Mouse (Mus musculus) adrenal gland, postnatal 14 days (tissue): Measurements from ENCODE around the gene Zfp385c. TPM values are rescaled to one million over a fixed set of nuclear protein-coding genes. Genes with fewer than 3 reads are reported as not detected.
"Not testable (repeated sequence)": the region's sequence is repeated elsewhere in the genome, so short reads cannot be mapped to it uniquely, and the experiment has no call there.

Experiments used
- DNase-seq: peaks from one replicate; pipeline ENCODE4 v3.0.0; 2021; ENCODE audit warnings: mixed read lengths
- total RNA-seq: library from RNA; stranded (reverse); gene quantifications from 2 replicates; pipeline ENCODE4 v1.2.3, GENCODE M21; 2021

Zfp385c gene
- total RNA-seq, 1 experiment from 2014 or later: not detected

DNA sequence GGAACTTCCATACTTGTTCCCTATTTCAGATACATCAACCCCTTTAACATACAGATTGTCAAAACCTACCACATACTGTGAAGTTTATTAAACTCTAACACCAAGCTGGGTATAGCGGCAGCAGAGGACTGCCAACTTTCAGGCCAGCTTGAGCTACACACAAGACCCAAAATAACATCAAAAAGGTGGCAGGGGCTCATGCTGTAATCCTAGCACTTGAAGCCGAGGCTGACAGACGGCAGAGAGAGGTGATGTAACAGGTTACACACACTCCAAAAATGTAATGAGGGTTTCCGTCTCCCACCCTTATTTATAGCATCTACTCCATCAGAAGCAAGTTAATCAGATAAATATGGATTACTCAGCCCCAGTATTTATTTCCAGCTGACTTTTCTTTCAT is 96.7 kb downstream of the Zfp385c start:
- no peak for DNase-seq

DNA sequence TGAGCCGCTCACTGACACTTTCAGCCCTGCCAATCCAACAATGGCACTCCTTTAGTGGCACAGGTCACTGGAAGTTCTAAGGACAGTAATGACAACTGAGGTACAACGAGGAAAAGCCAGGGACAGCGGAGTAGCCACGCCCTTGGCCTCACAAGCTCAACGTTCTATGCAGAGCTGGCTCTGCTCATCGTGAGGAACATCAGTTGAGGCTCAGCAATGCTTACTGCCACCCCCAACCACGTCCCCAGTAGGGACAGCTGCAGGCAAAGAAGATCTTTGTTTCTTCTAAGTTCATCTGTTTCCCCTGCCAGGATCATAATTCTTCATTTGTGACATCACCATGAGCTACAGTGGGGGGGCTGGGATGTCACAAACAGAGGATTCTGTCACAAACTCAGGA is 97.6 kb downstream of the Zfp385c start:
- DNase-seq: no peak

DNA sequence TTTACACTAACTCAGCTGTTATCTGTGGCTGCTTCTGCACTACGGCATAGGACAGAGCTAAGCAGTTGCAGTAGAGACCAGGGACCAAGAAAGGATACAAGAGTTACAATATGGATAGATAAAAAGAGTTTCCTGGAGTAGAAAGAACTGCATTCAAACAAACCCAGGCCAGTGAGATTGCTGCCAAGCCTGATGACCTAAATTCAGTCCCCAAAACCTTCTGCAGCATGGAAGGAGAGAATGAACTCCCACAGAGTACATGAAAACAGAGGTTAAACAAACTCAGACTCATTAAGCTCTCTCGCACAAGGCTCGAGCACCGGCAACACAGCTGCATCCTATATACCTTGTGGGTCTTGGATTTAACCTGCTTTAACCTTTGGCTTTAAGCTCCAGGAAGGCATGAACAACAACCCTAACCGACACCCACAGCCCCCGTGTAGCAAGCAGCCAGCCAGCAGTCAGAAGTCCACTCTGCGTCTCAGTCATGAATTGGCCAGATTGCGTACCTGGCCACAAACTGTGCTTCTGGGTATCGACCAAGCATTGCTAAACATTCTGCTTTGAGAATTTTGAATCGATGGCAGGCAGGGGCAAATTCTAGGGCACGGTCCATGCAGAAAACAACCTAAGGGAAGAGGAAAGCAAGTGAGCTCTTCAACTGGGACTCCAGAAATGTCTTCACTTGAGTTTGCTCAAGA is 99.8 kb downstream of the Zfp385c start:
- no peak for DNase-seq

DNA sequence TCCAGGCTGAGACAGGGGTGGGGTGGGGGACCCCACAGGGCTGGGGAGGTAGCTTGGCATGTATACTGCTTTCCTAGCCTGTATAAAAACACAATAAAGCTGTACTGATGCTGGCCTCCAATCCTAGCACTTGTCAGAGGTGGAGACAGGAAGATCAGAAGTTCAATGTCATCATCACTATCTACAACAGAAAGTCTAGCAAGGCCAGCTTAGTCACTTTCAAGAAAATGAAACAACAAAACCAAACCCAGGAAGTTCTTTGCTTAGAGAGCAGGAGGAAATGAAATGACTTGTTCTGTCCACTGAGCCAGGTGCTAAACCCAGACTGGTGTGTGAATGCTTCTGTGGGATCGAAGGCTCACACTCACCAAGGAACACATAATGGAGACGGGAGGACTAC is 103.8 kb downstream of the Zfp385c start:
- DNase-seq: no peak

DNA sequence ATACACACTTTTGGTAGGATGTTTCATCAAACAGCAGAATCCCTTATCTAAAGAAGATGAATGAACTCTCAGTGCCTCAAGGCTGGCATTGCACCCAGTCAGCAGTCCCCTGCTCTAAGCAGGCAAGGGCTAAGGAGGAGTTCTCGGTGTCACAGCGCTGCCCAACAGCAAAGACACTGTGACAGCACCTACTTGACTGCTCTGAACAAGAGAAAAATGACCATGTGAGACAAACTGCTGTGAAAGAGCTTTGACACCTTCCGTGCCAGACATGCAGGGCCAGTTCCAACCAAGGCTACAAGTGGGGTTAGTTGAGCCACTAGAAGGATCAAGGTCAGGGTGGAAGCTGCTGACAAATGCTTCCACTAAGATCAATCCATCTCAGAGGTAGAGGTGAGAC is 107.1 kb downstream of the Zfp385c start:
- DNase-seq: no peak

DNA sequence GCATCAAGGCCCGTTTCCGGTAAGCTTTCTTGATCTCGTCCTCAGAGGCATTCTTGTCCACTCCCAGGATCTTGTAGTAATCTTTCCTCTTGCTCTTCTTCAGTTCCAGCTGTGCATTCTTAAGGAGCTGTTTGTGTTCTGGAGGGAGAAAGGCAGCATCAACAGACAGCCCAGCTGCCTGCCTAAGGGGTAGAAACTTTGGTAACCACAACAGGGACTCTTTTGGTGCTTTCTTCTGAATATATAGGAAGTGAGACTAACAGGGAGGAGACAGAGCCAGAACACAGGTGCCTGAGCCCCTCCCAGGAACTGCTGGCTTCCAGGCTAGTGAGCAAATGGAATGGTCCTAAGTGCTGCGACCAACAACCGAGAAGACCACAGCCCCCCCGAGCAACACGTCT is 107.7 kb downstream of the Zfp385c start:
- DNase-seq: no peak

DNA sequence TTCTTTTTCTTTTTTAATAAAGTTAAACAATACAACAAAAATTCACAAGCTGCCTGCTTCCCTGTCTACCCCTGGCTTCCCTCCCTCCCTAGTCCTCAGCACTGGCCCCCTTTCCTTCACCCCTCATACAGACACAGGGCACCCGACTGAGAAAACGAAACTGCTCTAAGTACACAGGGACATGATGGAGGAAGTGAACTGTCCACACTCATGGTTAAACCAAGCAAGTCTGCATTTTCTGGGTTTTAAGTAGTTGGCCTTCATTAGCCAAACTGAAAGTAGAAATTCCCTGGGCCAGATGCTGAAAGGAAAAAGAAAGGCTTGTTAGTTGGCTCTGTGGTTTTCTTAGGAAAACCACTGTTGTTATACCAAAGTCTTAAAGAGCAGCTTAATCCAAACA is 109.4 kb downstream of the Zfp385c start:
- no peak for DNase-seq

DNA sequence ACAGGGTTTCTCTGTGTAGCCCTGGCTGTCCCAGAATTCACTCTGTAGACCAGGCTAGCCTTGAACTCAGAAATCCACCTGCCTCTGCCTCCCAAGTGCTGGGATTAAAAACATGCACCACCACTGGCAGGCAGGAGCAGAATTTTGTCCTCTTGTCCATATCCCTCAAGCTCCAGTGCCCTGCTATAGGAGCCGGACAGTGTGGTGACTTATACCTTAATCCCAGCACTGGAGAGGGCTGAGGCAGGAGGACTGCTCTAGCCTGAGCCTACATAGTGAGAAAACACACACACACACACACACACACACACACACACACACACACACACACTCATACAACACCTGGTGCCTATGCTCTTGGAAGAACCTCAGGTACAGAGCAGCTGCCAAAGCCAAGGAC is 109.8 kb downstream of the Zfp385c start:
- not testable (repeated sequence) for DNase-seq

DNA sequence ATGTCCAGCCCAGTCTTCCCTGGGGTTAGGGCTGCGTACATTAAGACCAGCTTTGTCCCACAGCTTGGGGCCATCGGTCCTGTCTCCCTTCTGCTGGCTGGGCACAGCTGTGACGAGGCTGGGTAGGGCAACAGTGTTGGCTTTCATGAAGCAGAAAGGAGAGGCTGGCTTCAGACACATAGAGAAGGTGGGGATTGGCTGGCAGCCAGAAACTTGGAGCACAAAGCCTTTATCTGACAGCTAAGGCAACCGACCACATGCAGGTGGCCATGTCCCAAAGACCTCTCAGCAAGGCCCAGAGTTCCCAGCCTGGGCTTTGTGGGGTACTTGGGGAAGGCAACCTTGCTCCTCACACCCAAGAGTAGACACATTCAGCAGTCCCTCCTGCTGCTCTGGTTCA is 110.5 kb downstream of the Zfp385c start:
- DNase-seq: peak; percentile 69

DNA sequence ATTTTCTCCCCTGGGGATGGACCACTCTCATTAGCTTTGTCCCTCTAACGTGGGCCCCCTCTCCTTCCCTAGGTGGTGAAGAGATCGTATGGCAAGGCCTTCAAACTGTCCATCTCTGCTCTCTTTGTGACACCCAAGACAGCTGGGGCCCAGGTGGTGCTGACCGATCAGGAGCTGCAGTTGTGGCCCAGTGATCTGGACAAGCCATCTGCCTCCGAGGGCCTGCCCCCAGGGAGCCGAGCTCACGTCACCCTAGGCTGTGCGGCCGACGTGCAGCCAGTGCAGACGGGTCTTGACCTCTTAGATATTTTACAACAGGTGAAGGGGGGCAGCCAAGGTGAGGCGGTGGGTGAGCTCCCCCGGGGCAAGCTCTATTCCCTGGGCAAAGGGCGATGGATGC is 112.0 kb downstream of the Zfp385c start:
- DNase-seq: no peak

DNA sequence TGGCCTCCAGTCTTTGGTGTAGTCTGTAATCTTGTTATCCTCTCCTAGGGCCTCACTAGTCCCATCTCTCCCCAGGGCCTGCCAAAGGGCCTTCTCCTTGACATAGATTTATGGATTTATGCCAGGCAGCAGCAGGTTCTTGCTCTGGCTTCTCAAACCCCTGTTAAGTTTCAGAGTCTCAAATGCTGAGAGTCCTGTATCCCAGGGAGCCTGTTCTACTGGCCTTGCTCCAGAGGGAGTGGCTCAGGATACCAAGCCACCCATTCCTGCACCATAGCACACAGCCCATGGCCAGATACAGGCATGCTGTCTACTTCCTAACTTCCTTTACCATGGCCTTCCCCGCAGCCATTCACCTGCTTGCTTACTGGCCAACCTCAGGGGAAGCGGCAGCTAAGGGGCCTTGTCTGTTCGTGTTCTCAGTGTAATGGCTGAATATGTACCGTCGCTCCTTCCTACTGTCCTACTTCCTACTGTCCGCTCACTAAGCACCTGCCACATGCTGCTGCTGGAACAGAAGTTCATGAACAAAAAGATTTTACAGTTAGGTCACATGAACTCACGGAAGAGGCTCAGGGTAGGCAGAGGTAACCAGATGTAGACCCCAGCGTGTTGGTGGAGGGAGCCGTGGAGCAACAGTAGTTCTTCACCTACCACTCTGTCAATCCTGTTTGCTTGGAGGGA is 113.0 kb downstream of the Zfp385c start:
- no peak for DNase-seq

DNA sequence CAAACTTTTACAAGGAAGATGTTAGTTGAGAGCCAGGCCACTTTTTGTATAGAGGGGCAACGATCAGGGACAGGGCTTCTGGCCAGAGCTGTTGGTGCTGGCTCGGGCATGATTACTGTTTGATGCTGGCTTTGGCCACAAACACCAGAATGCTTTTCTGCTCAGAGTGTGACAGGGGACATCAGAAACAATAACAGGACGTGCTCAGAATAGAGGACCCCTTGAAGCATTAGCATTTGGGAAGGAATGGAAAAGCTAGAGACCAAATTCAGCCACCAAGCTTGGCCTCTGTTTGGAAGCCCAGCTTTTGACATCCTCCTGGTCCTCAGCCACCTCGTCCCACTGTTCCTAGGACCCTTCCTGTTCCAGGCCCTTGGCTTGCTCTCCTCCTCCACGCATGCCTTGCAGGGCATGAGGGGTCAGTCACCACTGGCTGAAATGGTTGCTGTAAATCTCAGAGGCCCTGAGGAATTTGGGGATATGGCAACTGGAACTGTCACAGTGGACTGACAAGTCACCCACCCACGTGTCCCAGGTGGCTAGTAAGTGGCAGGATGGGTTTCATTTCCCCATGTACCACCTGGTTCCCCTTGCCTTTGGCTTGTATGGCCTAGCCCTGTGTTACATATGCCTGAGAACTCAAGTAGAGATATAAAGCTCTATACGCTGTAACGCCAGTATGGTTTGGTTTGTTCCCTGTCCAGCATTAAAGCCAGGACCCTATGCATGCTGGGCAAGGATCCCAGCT is 114.2 kb downstream of the Zfp385c start:
- DNase-seq: no peak

Other genes starting within 250 kb of the Zfp385c start
- 42.9 and 44.2 TPM in 2 replicates for gene Klhl11, start 219.7 kb downstream of the Zfp385c start, total RNA-seq
- 805 and 809 TPM in 2 replicates for gene Acly, start 164.5 kb downstream of the Zfp385c start, total RNA-seq
- 1.3 TPM in 2 replicates for gene Ttc25, start 146.8 kb downstream of the Zfp385c start, total RNA-seq
- 35.5 and 38.4 TPM in 2 replicates for gene Cnp, start 117.6 kb downstream of the Zfp385c start, total RNA-seq
- 41.1 and 44.4 TPM in 2 replicates for gene Nkiras2, start 73.2 kb downstream of the Zfp385c start, total RNA-seq
- gene Dnajc7, start 72.3 kb downstream of the Zfp385c start, total RNA-seq: 217 and 264 TPM in 2 replicates
- 15.8 and 16.2 TPM in 2 replicates for gene Dhx58, start 11.8 kb upstream of the Zfp385c start, total RNA-seq
- gene Kat2a, start 20.0 kb upstream of the Zfp385c start, total RNA-seq: 39.9 and 44.6 TPM in 2 replicates
- not detected in 2 replicates for gene Hspb9, start 21.4 kb upstream of the Zfp385c start, total RNA-seq
- gene Rab5c, start 45.8 kb upstream of the Zfp385c start, total RNA-seq: 170 and 175 TPM in 2 replicates
- 0.11 and 0.15 TPM in 2 replicates for gene Kcnh4, start 67.5 kb upstream of the Zfp385c start, total RNA-seq
- gene Hcrt, start 70.5 kb upstream of the Zfp385c start, total RNA-seq: not detected in 2 replicates
- 19.7 and 19.9 TPM in 2 replicates for gene Ghdc, start 78.5 kb upstream of the Zfp385c start, total RNA-seq
- 72.8 and 74.6 TPM in 2 replicates for gene Stat5b, start 158.3 kb upstream of the Zfp385c start, total RNA-seq
- 37.8 and 44.2 TPM in 2 replicates for gene Stat5a, start 166.9 kb upstream of the Zfp385c start, total RNA-seq
- 75.1 and 82.4 TPM in 2 replicates for gene Stat3, start 247.1 kb upstream of the Zfp385c start, total RNA-seq